8 mouse cellular contexts compared by ENCODE assay signal in genomic region chr4:100588236-100589206, GRCm38 (mm10).
DNase-seq lines count a peak whose midpoint lies in the region; ATAC-seq and TF ChIP-seq lines count a peak whose summit lies in the region.

No protein-coding gene starts in this region.

- no peak overlapping the region for H3K27ac ChIP-seq in CH12.LX (ENCODE audit: insufficient read depth, low read depth)
- H3K27ac ChIP-seq in forebrain, embryonic 15.5 days (replicated peaks) = 0 out of 2 replicates have a peak overlapping the region, but pooled peaks have one; percentile 32
- H3K27ac ChIP-seq in heart, postnatal 0 days (ENCODE audit: low read depth) = no peak overlapping the region
- no peak overlapping the region for H3K27ac ChIP-seq in liver, embryonic 11.5 days (ENCODE audit: low read depth, low read length)
- H3K27ac ChIP-seq in neural tube, embryonic 14.5 days (ENCODE audit: low read depth, low read length) = 0 out of 2 replicates have a peak overlapping the region, but pooled peaks have one; percentile 3

- no peak for TF ChIP-seq POLR2A in CH12.LX (IDR thresholded peaks at IDR 0.05; ENCODE audit: low read depth, low read length)

- no peak for DNase-seq in CH12.LX (ENCODE audit: extremely low read depth)
- peak; percentile 42 for DNase-seq in cerebellum, adult 11 months
- DNase-seq in heart, postnatal 0 days (ENCODE audit: low spot score) = peak; percentile 82
- DNase-seq in kidney, postnatal 25 days = peak; percentile 66 to 76
- DNase-seq in liver, embryonic 11.5 days (ENCODE audit: low spot score) = peak; percentile 39
- peak; percentile 54 for DNase-seq in urinary bladder, adult 2 months (ENCODE audit: low spot score)

- in situ Hi-C loops in CH12.LX (cut with MboI; ENCODE audit: low pct_ligation_motif_present, low pct_unique_long_range_greater_than_20kb, low sequenced_read_pairs) = no loop called here

- no peak for TF ChIP-seq EP300 in CH12.LX (IDR thresholded peaks at IDR 0.05; ENCODE audit: low read length)
- TF ChIP-seq EP300 in heart, postnatal 0 days (IDR thresholded peaks at IDR 0.05; ENCODE audit: low read depth) = no peak

- H3K36me3 ChIP-seq in CH12.LX (replicated peaks in 1 of 2; ENCODE audit: control insufficient read depth in 1 of 2, insufficient read depth in 1 of 2, low read length in 1 of 2) = no peaks in the 10 kb centered on the region
- no peaks in the 10 kb centered on the region for H3K36me3 ChIP-seq in forebrain, embryonic 15.5 days
- no peaks in the 10 kb centered on the region for H3K36me3 ChIP-seq in heart, postnatal 0 days (replicated peaks; ENCODE audit: control insufficient read depth, insufficient read depth, low read length)
- no peaks in the 10 kb centered on the region for H3K36me3 ChIP-seq in liver, embryonic 11.5 days (ENCODE audit: control insufficient read depth, insufficient read depth, low read length)
- H3K36me3 ChIP-seq in neural tube, embryonic 14.5 days (ENCODE audit: control insufficient read depth, insufficient read depth, low read length) = no peaks in the 10 kb centered on the region

- no peak overlapping the region for H3K4me2 ChIP-seq in CH12.LX (ENCODE audit: insufficient read depth, low read depth, poor library complexity, severe bottlenecking)
- peak overlapping the region; percentile 82 for H3K4me2 ChIP-seq in forebrain, embryonic 15.5 days (replicated peaks)
- H3K4me2 ChIP-seq in heart, postnatal 0 days (ENCODE audit: low read depth, low read length) = peak overlapping the region; percentile 79
- peak overlapping the region; percentile 47 for H3K4me2 ChIP-seq in liver, embryonic 11.5 days
- peak overlapping the region; percentile 52 for H3K4me2 ChIP-seq in neural tube, embryonic 14.5 days (ENCODE audit: low read depth, low read length)

- H3K4me1 ChIP-seq in CH12.LX (ENCODE audit: control insufficient read depth in 1 of 2, insufficient read depth in 2 of 2) = no peaks in the 10 kb centered on the region
- peaks cover 7% of the 10 kb centered on the region for H3K4me1 ChIP-seq in forebrain, embryonic 15.5 days
- 0 out of 2 replicates have a peak, but pooled peaks cover 6% of the 10 kb centered on the region for H3K4me1 ChIP-seq in heart, postnatal 0 days (ENCODE audit: control insufficient read depth, insufficient read depth)
- no peaks in the 10 kb centered on the region for H3K4me1 ChIP-seq in liver, embryonic 11.5 days (replicated peaks; ENCODE audit: control insufficient read depth, insufficient read depth, low read length)
- H3K4me1 ChIP-seq in neural tube, embryonic 14.5 days (ENCODE audit: control insufficient read depth, insufficient read depth, low read length) = 0 out of 2 replicates have a peak, but pooled peaks cover 4% of the 10 kb centered on the region

- peak; percentile 96 for ATAC-seq in forebrain, embryonic 15.5 days (replicated peaks)
- ATAC-seq in heart, postnatal 0 days (ENCODE audit: insufficient read depth, low read depth) = peak; percentile 69
- no peak for ATAC-seq in liver, embryonic 11.5 days (replicated peaks; ENCODE audit: low FRiP score)
- peak; percentile 95 for ATAC-seq in neural tube, embryonic 14.5 days (ENCODE audit: low read depth)

- no peak overlapping the region for H3K4me3 ChIP-seq in CH12.LX (replicated peaks in 1 of 3; ENCODE audit: low read depth in 2 of 3, low read length in 2 of 3, poor library complexity in 1 of 3)
- peak overlapping the region; percentile 40 for H3K4me3 ChIP-seq in forebrain, embryonic 15.5 days
- H3K4me3 ChIP-seq in heart, postnatal 0 days (ENCODE audit: low read depth, low read length) = peak overlapping the region; percentile 42
- peak overlapping the region; percentile 23; the same call in 1 of the 2 replicates for H3K4me3 ChIP-seq in liver, embryonic 11.5 days (ENCODE audit: low read depth, low read length)
- H3K4me3 ChIP-seq in neural tube, embryonic 14.5 days (ENCODE audit: low read depth, low read length) = peak overlapping the region; percentile 22

- TF ChIP-seq RAD21 in CH12.LX (IDR thresholded peaks at IDR 0.05; ENCODE audit: low read depth, low read length) = peak; percentile 27

- peaks cover 50% of the 10 kb centered on the region for H3K9me3 ChIP-seq in CH12.LX (replicated peaks; ENCODE audit: low read length)
- H3K9me3 ChIP-seq in forebrain, embryonic 15.5 days = no peaks in the 10 kb centered on the region
- no peaks in the 10 kb centered on the region for H3K9me3 ChIP-seq in heart, postnatal 0 days (replicated peaks; ENCODE audit: control insufficient read depth, low read length)
- no peaks in the 10 kb centered on the region for H3K9me3 ChIP-seq in liver, embryonic 11.5 days (ENCODE audit: control insufficient read depth, low read length)
- no peaks in the 10 kb centered on the region for H3K9me3 ChIP-seq in neural tube, embryonic 14.5 days (ENCODE audit: control insufficient read depth, low read length)

- WGBS in forebrain, embryonic 15.5 days = 2% methylated on average over 21 of the region's 21 CpGs
- 7% methylated on average over 21 of the region's 21 CpGs for WGBS in heart, postnatal 0 days
- WGBS in liver, embryonic 11.5 days = 7% methylated on average over 21 of the region's 21 CpGs
- 5% methylated on average over 21 of the region's 21 CpGs for WGBS in neural tube, embryonic 14.5 days

- dilution Hi-C loops in CH12.LX (cut with MboI; ENCODE audit: extremely low pct_ligation_motif_present, extremely low pct_unique_long_range_greater_than_20kb, low sequenced_read_pairs) = no loop called here

- TF ChIP-seq CTCF in CH12.LX (conservative IDR thresholded peaks at IDR 0.05 in 1 of 2, IDR thresholded peaks at IDR 0.05 in 1 of 2; ENCODE audit: low read depth in 2 of 2, low read length in 2 of 2) = peak in 1 of 2 experiments; percentile 24; a peak in 1 of 4 replicates
- peak; percentile 94 for TF ChIP-seq CTCF in heart, postnatal 0 days (IDR thresholded peaks at IDR 0.05; ENCODE audit: low read depth)

- no peaks in the 10 kb centered on the region for H3K27me3 ChIP-seq in CH12.LX (replicated peaks)
- no peaks in the 10 kb centered on the region for H3K27me3 ChIP-seq in forebrain, embryonic 15.5 days
- H3K27me3 ChIP-seq in heart, postnatal 0 days (ENCODE audit: control insufficient read depth, insufficient read depth, low read length) = no peaks in the 10 kb centered on the region
- no peaks in the 10 kb centered on the region for H3K27me3 ChIP-seq in liver, embryonic 11.5 days (replicated peaks; ENCODE audit: control insufficient read depth, insufficient read depth, low read length)
- H3K27me3 ChIP-seq in neural tube, embryonic 14.5 days (ENCODE audit: control insufficient read depth, insufficient read depth, low read length) = no peaks in the 10 kb centered on the region

- H3K9ac ChIP-seq in CH12.LX (ENCODE audit: insufficient read depth, low read depth) = no peak overlapping the region
- peak overlapping the region; percentile 50 for H3K9ac ChIP-seq in forebrain, embryonic 15.5 days (replicated peaks)
- H3K9ac ChIP-seq in heart, postnatal 0 days (replicated peaks; ENCODE audit: low read depth, low read length) = peak overlapping the region; percentile 50
- H3K9ac ChIP-seq in liver, embryonic 11.5 days (ENCODE audit: low read depth, low read length) = no peak overlapping the region
- 0 out of 2 replicates have a peak overlapping the region, but pooled peaks have one; percentile 13 for H3K9ac ChIP-seq in neural tube, embryonic 14.5 days (replicated peaks; ENCODE audit: low read depth, low read length)

- H3K79me2 ChIP-seq in CH12.LX (replicated peaks; ENCODE audit: control insufficient read depth, extremely low read depth, insufficient read depth, poor library complexity, severe bottlenecking) = no peaks in the 10 kb centered on the region

TF ChIP-seq in CH12.LX, 34 proteins besides CTCF, POLR2A, EP300 and RAD21:
- TF ChIP-seq MYC (IDR thresholded peaks at IDR 0.05; ENCODE audit: low read depth, low read length) (no peak), JUN (IDR thresholded peaks at IDR 0.05; ENCODE audit: insufficient read depth, low read depth, low read length) (no peak), ZKSCAN1 (IDR thresholded peaks at IDR 0.05; ENCODE audit: borderline replicate concordance, low read depth, low read length) (no peak), ETS1 (conservative IDR thresholded peaks at IDR 0.05; ENCODE audit: low read depth, low read length) (no peak), USF2 (conservative IDR thresholded peaks at IDR 0.05; ENCODE audit: low read depth, low read length) (no peak), E2F4 (IDR thresholded peaks at IDR 0.05; ENCODE audit: insufficient replicate concordance, low read depth, low read length) (no peak), ZMIZ1 (IDR thresholded peaks at IDR 0.05; ENCODE audit: low read depth, low read length) (no peak), NRF1 (IDR thresholded peaks at IDR 0.05; ENCODE audit: low read depth, low read length) (no peak), SIN3A (IDR thresholded peaks at IDR 0.05; ENCODE audit: low read length) (no peak), RCOR1 (conservative IDR thresholded peaks at IDR 0.05; ENCODE audit: low read depth, low read length) (no peak), MAX (IDR thresholded peaks at IDR 0.05; ENCODE audit: low read length) (no peak), MAZ (IDR thresholded peaks at IDR 0.05; ENCODE audit: low read depth, low read length) (no peak), JUND (conservative IDR thresholded peaks at IDR 0.05; ENCODE audit: low read depth, low read length) (no peak), MEF2A (IDR thresholded peaks at IDR 0.05; ENCODE audit: borderline replicate concordance, low read depth, low read length) (no peak), ELF1 (IDR thresholded peaks at IDR 0.05; ENCODE audit: low read depth, low read length) (no peak), IRF4 (IDR thresholded peaks at IDR 0.05; ENCODE audit: low read depth, low read length) (no peak)

Comparison
In these comparisons a context has a peak if more than half of its experiments do, and no peak if none do; other contexts are left out.
1. H3K27ac ChIP-seq: peak in forebrain, embryonic 15.5 days (single experiment) and neural tube, embryonic 14.5 days (single experiment); none in CH12.LX (single experiment), heart, postnatal 0 days (single experiment) and liver, embryonic 11.5 days (single experiment).
2. H3K4me3 ChIP-seq: peak in forebrain, embryonic 15.5 days (single experiment), heart, postnatal 0 days (single experiment), liver, embryonic 11.5 days (single experiment) and neural tube, embryonic 14.5 days (single experiment); none in CH12.LX (0 of 3).
3. H3K9ac ChIP-seq: peak in forebrain, embryonic 15.5 days (single experiment), heart, postnatal 0 days (single experiment) and neural tube, embryonic 14.5 days (single experiment); none in CH12.LX (single experiment) and liver, embryonic 11.5 days (single experiment).